Mouse (Mus musculus) liver, postnatal 0 days (tissue): Measurements from ENCODE around the gene Zyx.

Experiments used
- CTCF ChIP-seq: sonication (generic); IDR thresholded peaks from 2 replicates; pipeline ENCODE4 v1.5.1; 2016; ENCODE audit warnings: antibody characterized with exemption, low read depth
- EP300 ChIP-seq: IDR thresholded peaks from 2 replicates; pipeline ENCODE4 v1.6.1; 2016; ENCODE audit warnings: antibody characterized with exemption, low read depth, mild to moderate bottlenecking

DNA sequence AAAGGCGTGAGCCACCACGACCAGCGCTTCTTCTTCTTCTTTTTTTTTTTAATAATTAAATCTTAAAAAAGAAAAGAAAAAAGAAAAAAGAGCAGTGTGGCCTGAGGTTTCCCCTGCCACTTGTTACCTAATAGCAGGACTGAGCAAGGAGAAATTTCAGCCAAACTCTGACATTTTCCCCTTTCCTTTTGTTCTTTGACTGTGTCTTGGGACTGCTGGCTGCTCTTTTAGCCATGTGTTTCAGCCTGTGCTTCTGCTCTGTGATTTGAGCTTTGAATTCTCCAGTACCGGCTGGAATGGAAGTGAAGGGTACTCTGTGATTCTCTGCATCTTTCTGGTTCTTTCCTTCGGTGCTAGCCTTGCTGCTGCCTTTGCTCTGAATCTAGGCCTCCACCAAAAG, 33.9 kb downstream of the Zyx start:
- no peak for TF ChIP-seq CTCF
- TF ChIP-seq EP300 = no peak
